Mouse (Mus musculus): ENCODE data around the gene Coa5. TPM values are rescaled to one million over a fixed set of nuclear protein-coding genes. Genes with fewer than 3 reads are reported as not detected.

The Coa5 gene
- polyA plus RNA-seq, 1 experiment from 2014 or later, result 71.8 TPM

GRCm38 (mm10) chr1:37409647-37410046, 20.3 kb downstream of the Coa5 start:
- H3K36me3 ChIP-seq (ENCODE audit: control insufficient read depth, insufficient read depth, low read length), result no peaks in the 10 kb centered on the region
- H3K27me3 ChIP-seq (replicated peaks; ENCODE audit: control insufficient read depth, insufficient read depth, low read length), result no peaks in the 10 kb centered on the region
- no peak overlapping the region for H3K9ac ChIP-seq (ENCODE audit: low read depth, low read length)
- no peak for ATAC-seq (replicated peaks; ENCODE audit: low FRiP score)
- H3K9me3 ChIP-seq (ENCODE audit: control insufficient read depth, low read length), result no peaks in the 10 kb centered on the region
- H3K4me1 ChIP-seq (replicated peaks; ENCODE audit: control insufficient read depth, insufficient read depth, low read length), result no peaks in the 10 kb centered on the region
- no peak for DNase-seq (ENCODE audit: low spot score)
- H3K27ac ChIP-seq (ENCODE audit: low read depth, low read length), result no peak overlapping the region
- no peak overlapping the region for H3K4me3 ChIP-seq (ENCODE audit: low read depth, low read length)
- no peak overlapping the region for H3K4me2 ChIP-seq

GRCm38 (mm10) chr1:37408678-37409077, 21.2 kb downstream of the Coa5 start:
- Histone ChIP-seq H3K36me3 (ENCODE audit: control insufficient read depth, insufficient read depth, low read length) (no peaks in the 10 kb centered on the region), H3K9me3 (ENCODE audit: control insufficient read depth, low read length) (no peaks in the 10 kb centered on the region), H3K4me3 (ENCODE audit: low read depth, low read length) (no peak overlapping the region), H3K27ac (ENCODE audit: low read depth, low read length) (no peak overlapping the region), H3K9ac (ENCODE audit: low read depth, low read length) (no peak overlapping the region), H3K4me1 (replicated peaks; ENCODE audit: control insufficient read depth, insufficient read depth, low read length) (no peaks in the 10 kb centered on the region), H3K27me3 (replicated peaks; ENCODE audit: control insufficient read depth, insufficient read depth, low read length) (no peaks in the 10 kb centered on the region), H3K4me2 (no peak overlapping the region)
- DNase-seq (ENCODE audit: low spot score), result no peak
- no peak for ATAC-seq (replicated peaks; ENCODE audit: low FRiP score)
- WGBS, result 63% methylated on average over 3 of the region's 3 CpGs

GRCm38 (mm10) chr1:37408059-37408458, 21.8 kb downstream of the Coa5 start:
- DNase-seq (ENCODE audit: low spot score), result no peak
- Histone ChIP-seq H3K4me1 (replicated peaks; ENCODE audit: control insufficient read depth, insufficient read depth, low read length) (no peaks in the 10 kb centered on the region), H3K27ac (ENCODE audit: low read depth, low read length) (no peak overlapping the region), H3K4me2 (no peak overlapping the region), H3K27me3 (replicated peaks; ENCODE audit: control insufficient read depth, insufficient read depth, low read length) (no peaks in the 10 kb centered on the region), H3K9me3 (ENCODE audit: control insufficient read depth, low read length) (no peaks in the 10 kb centered on the region), H3K9ac (ENCODE audit: low read depth, low read length) (no peak overlapping the region), H3K36me3 (ENCODE audit: control insufficient read depth, insufficient read depth, low read length) (no peaks in the 10 kb centered on the region), H3K4me3 (ENCODE audit: low read depth, low read length) (no peak overlapping the region)
- 82% methylated on average over 8 of the region's 8 CpGs for WGBS
- ATAC-seq (replicated peaks; ENCODE audit: low FRiP score), result no peak

GRCm38 (mm10) chr1:37407228-37407627, 22.7 kb downstream of the Coa5 start:
- ATAC-seq (replicated peaks; ENCODE audit: low FRiP score) (no peak), DNase-seq (ENCODE audit: low spot score) (no peak)
- no peaks in the 10 kb centered on the region for H3K9me3 ChIP-seq (ENCODE audit: control insufficient read depth, low read length)
- no peak overlapping the region for H3K9ac ChIP-seq (ENCODE audit: low read depth, low read length)
- H3K27ac ChIP-seq (ENCODE audit: low read depth, low read length), result no peak overlapping the region
- WGBS, result 81% methylated on average over 8 of the region's 8 CpGs
- H3K27me3 ChIP-seq (replicated peaks; ENCODE audit: control insufficient read depth, insufficient read depth, low read length), result no peaks in the 10 kb centered on the region
- H3K36me3 ChIP-seq (ENCODE audit: control insufficient read depth, insufficient read depth, low read length), result no peaks in the 10 kb centered on the region
- H3K4me2 ChIP-seq, result no peak overlapping the region
- no peak overlapping the region for H3K4me3 ChIP-seq (ENCODE audit: low read depth, low read length)
- no peaks in the 10 kb centered on the region for H3K4me1 ChIP-seq (replicated peaks; ENCODE audit: control insufficient read depth, insufficient read depth, low read length)

GRCm38 (mm10) chr1:37405137-37405536, 24.8 kb downstream of the Coa5 start:
- no peak for DNase-seq (ENCODE audit: low spot score)
- Histone ChIP-seq H3K9me3 (ENCODE audit: control insufficient read depth, low read length) (no peaks in the 10 kb centered on the region), H3K36me3 (ENCODE audit: control insufficient read depth, insufficient read depth, low read length) (no peaks in the 10 kb centered on the region), H3K4me2 (no peak overlapping the region), H3K4me1 (replicated peaks; ENCODE audit: control insufficient read depth, insufficient read depth, low read length) (no peaks in the 10 kb centered on the region), H3K27me3 (replicated peaks; ENCODE audit: control insufficient read depth, insufficient read depth, low read length) (no peaks in the 10 kb centered on the region), H3K9ac (ENCODE audit: low read depth, low read length) (no peak overlapping the region), H3K4me3 (ENCODE audit: low read depth, low read length) (no peak overlapping the region), H3K27ac (ENCODE audit: low read depth, low read length) (no peak overlapping the region)
- 81% methylated on average over 2 of the region's 2 CpGs for WGBS
- ATAC-seq (replicated peaks; ENCODE audit: low FRiP score), result no peak

GRCm38 (mm10) chr1:37401687-37402086, 28.2 kb downstream of the Coa5 start:
- Histone ChIP-seq H3K9me3 (ENCODE audit: control insufficient read depth, low read length) (no peaks in the 10 kb centered on the region), H3K4me1 (replicated peaks; ENCODE audit: control insufficient read depth, insufficient read depth, low read length) (no peaks in the 10 kb centered on the region; the same call in 1 of the 2 replicates), H3K4me3 (ENCODE audit: low read depth, low read length) (no peak overlapping the region), H3K9ac (ENCODE audit: low read depth, low read length) (no peak overlapping the region), H3K4me2 (no peak overlapping the region), H3K27me3 (replicated peaks; ENCODE audit: control insufficient read depth, insufficient read depth, low read length) (no peaks in the 10 kb centered on the region), H3K27ac (ENCODE audit: low read depth, low read length) (no peak overlapping the region), H3K36me3 (ENCODE audit: control insufficient read depth, insufficient read depth, low read length) (no peaks in the 10 kb centered on the region)
- ATAC-seq (replicated peaks; ENCODE audit: low FRiP score) (no peak; the same call in 1 of the 2 replicates), DNase-seq (ENCODE audit: low spot score) (peak; percentile 39)
- 50% methylated on average over 4 of the region's 4 CpGs for WGBS

- Histone ChIP-seq H3K4me3 (ENCODE audit: low read depth, low read length) (no peak overlapping the region), H3K27me3 (replicated peaks; ENCODE audit: control insufficient read depth, insufficient read depth, low read length) (no peaks in the 10 kb centered on the region), H3K9me3 (ENCODE audit: control insufficient read depth, low read length) (no peaks in the 10 kb centered on the region), H3K9ac (ENCODE audit: low read depth, low read length) (no peak overlapping the region), H3K4me1 (replicated peaks; ENCODE audit: control insufficient read depth, insufficient read depth, low read length) (no peaks in the 10 kb centered on the region; the same call in 1 of the 2 replicates), H3K36me3 (ENCODE audit: control insufficient read depth, insufficient read depth, low read length) (no peaks in the 10 kb centered on the region), H3K4me2 (no peak overlapping the region), H3K27ac (ENCODE audit: low read depth, low read length) (no peak overlapping the region)
- DNase-seq (ENCODE audit: low spot score) (no peak), ATAC-seq (replicated peaks; ENCODE audit: low FRiP score) (no peak)
- 67% methylated on average over 8 of the region's 8 CpGs for WGBS
These were observed 30.2 kb downstream of the Coa5 start for GRCm38 (mm10) chr1:37399734-37400133.

GRCm38 (mm10) chr1:37398961-37399360, 30.9 kb downstream of the Coa5 start:
- WGBS, result 69% methylated on average over 3 of the region's 3 CpGs
- Histone ChIP-seq H3K27ac (ENCODE audit: low read depth, low read length) (0 out of 2 replicates have a peak overlapping the region, but pooled peaks have one; percentile 5), H3K9me3 (ENCODE audit: control insufficient read depth, low read length) (no peaks in the 10 kb centered on the region)

GRCm38 (mm10) chr1:37396481-37396880, 33.4 kb downstream of the Coa5 start:
- H3K27ac ChIP-seq (ENCODE audit: low read depth, low read length), result no peak overlapping the region
- H3K36me3 ChIP-seq (ENCODE audit: control insufficient read depth, insufficient read depth, low read length), result no peaks in the 10 kb centered on the region
- no peak overlapping the region for H3K4me2 ChIP-seq
- H3K9ac ChIP-seq (ENCODE audit: low read depth, low read length), result no peak overlapping the region
- no peak overlapping the region for H3K4me3 ChIP-seq (ENCODE audit: low read depth, low read length)
- H3K4me1 ChIP-seq (replicated peaks; ENCODE audit: control insufficient read depth, insufficient read depth, low read length), result no peaks in the 10 kb centered on the region; the same call in 1 of the 2 replicates
- H3K27me3 ChIP-seq (replicated peaks; ENCODE audit: control insufficient read depth, insufficient read depth, low read length), result no peaks in the 10 kb centered on the region
- H3K9me3 ChIP-seq (ENCODE audit: control insufficient read depth, low read length), result no peaks in the 10 kb centered on the region
- ATAC-seq (replicated peaks; ENCODE audit: low FRiP score) (no peak), DNase-seq (ENCODE audit: low spot score) (no peak)
- 67% methylated on average over 1 of the region's 1 CpGs for WGBS

More at GRCm38 (mm10) chr1:37398961-37399360, 30.9 kb downstream of the Coa5 start:
- H3K4me1 ChIP-seq (replicated peaks; ENCODE audit: control insufficient read depth, insufficient read depth, low read length), result no peaks in the 10 kb centered on the region; the same call in 1 of the 2 replicates
- DNase-seq (ENCODE audit: low spot score) (no peak), ATAC-seq (replicated peaks; ENCODE audit: low FRiP score) (no peak)
- H3K4me2 ChIP-seq, result no peak overlapping the region
- no peak overlapping the region for H3K9ac ChIP-seq (ENCODE audit: low read depth, low read length)
- no peak overlapping the region for H3K4me3 ChIP-seq (ENCODE audit: low read depth, low read length)
- H3K27me3 ChIP-seq (replicated peaks; ENCODE audit: control insufficient read depth, insufficient read depth, low read length), result no peaks in the 10 kb centered on the region
- no peaks in the 10 kb centered on the region for H3K36me3 ChIP-seq (ENCODE audit: control insufficient read depth, insufficient read depth, low read length)
